Mouse (Mus musculus) embryonic facial prominence, embryonic 15.5 days (tissue): ENCODE measurements around the gene Brd2. TPM values are rescaled to one million over a fixed set of nuclear protein-coding genes. Genes with fewer than 3 reads are reported as not detected.
A peak's percentile ranks its signal among the peaks of the same experiment; 100 is the strongest.

ENCODE experiments used
- ATAC-seq: fragments of 200-750 bp; cut with Nextera tagmentation; 2 replicates; pipeline ENCODE4 v1.8.0; 2017; ENCODE audit warnings: low read depth, moderate TSS enrichment; ENCODE audit not compliant: insufficient number of reproducible peaks, low FRiP score, low TSS enrichment
- H3K27ac ChIP-seq: fragments of 300-500 bp; sonication (generic); replicated peaks from 2 replicates; pipeline ENCODE4 v1.5.1; 2015; ENCODE audit warnings: mild to moderate bottlenecking, inconsistent platforms
- H3K27me3 ChIP-seq: fragments of 300-500 bp; sonication (generic); 2 replicates; pipeline ENCODE4 v1.6.1; 2015; ENCODE audit warnings: inconsistent platforms
- H3K36me3 ChIP-seq: fragments of 300-500 bp; sonication (generic); 2 replicates; pipeline ENCODE4 v1.6.1; 2015; ENCODE audit warnings: mild to moderate bottlenecking, inconsistent platforms
- H3K4me1 ChIP-seq: fragments of 300-500 bp; sonication (generic); 2 replicates; pipeline ENCODE4 v1.6.1; 2015; ENCODE audit warnings: inconsistent platforms
- H3K4me2 ChIP-seq: fragments of 300-500 bp; sonication (generic); replicated peaks from 2 replicates; pipeline ENCODE4 v1.6.1; 2015; ENCODE audit warnings: mild to moderate bottlenecking, inconsistent platforms
- H3K4me3 ChIP-seq: fragments of 300-500 bp; sonication (generic); replicated peaks from 2 replicates; pipeline ENCODE4 v1.5.1; 2015; ENCODE audit warnings: mild to moderate bottlenecking, inconsistent platforms
- H3K9ac ChIP-seq: fragments of 300-500 bp; sonication (generic); 2 replicates; pipeline ENCODE4 v1.6.1; 2015; ENCODE audit warnings: inconsistent platforms
- H3K9me3 ChIP-seq: fragments of 300-500 bp; sonication (generic); replicated peaks from 2 replicates; pipeline ENCODE4 v1.6.1; 2016; ENCODE audit warnings: inconsistent platforms
- WGBS: fragments of 180-500 bp; shearing (Covaris S2); methylation state at CpG from one replicate; pipeline ENCODE4 v1.1.7; 2015; 5-methylcytosine and 5-hydroxymethylcytosine counted together
- polyA plus RNA-seq: library from polyadenylated mRNA; unstranded; fragments of >200 nt; fragmentation: Nextera tagmentation; extraction: Ambion mirVana; gene quantifications from 2 replicates; pipeline ENCODE4 v1.2.1, GENCODE M21; 2015

The Brd2 gene
- polyA plus RNA-seq, 1 experiment from 2014 or later = 122 TPM

- no peak for ATAC-seq
- Histone ChIP-seq H3K9ac (no peak overlapping the region), H3K9me3 (no peaks in the 10 kb centered on the region), H3K4me3 (no peak overlapping the region), H3K4me1 (peaks cover 33% of the 10 kb centered on the region), H3K27ac (no peak overlapping the region), H3K36me3 (no peaks in the 10 kb centered on the region), H3K27me3 (no peaks in the 10 kb centered on the region), H3K4me2 (no peak overlapping the region)
- WGBS = 78% methylated on average over 19 of the region's 19 CpGs
Measured at GRCm38 (mm10) chr17:34130073-34130947, 7.9 kb upstream of the Brd2 start.

GRCm38 (mm10) chr17:34128944-34129791 is 6.7 kb upstream of the Brd2 start:
- Histone ChIP-seq H3K27ac (no peak overlapping the region), H3K4me2 (peak overlapping the region; percentile 32), H3K36me3 (no peaks in the 10 kb centered on the region), H3K9me3 (no peaks in the 10 kb centered on the region), H3K9ac (no peak overlapping the region; the same call in 1 of the 2 replicates), H3K27me3 (no peaks in the 10 kb centered on the region), H3K4me1 (peaks cover 40% of the 10 kb centered on the region), H3K4me3 (peak overlapping the region; percentile 13; the same call in 1 of the 2 replicates)
- no peak for ATAC-seq
- WGBS = 15% methylated on average over 18 of the region's 18 CpGs

- 26% methylated on average over 13 of the region's 13 CpGs for WGBS
- Histone ChIP-seq H3K4me3 (peak overlapping the region; percentile 13; the same call in 1 of the 2 replicates), H3K27ac (no peak overlapping the region), H3K9me3 (no peaks in the 10 kb centered on the region), H3K4me1 (peaks cover 47% of the 10 kb centered on the region), H3K36me3 (no peaks in the 10 kb centered on the region), H3K9ac (no peak overlapping the region; the same call in 1 of the 2 replicates), H3K4me2 (peak overlapping the region; percentile 32), H3K27me3 (no peaks in the 10 kb centered on the region)
- ATAC-seq = no peak
Measured at GRCm38 (mm10) chr17:34128264-34128937, 6.0 kb upstream of the Brd2 start.

- Histone ChIP-seq H3K9me3 (no peaks in the 10 kb centered on the region), H3K4me1 (peaks cover 47% of the 10 kb centered on the region), H3K9ac (no peak overlapping the region), H3K36me3 (no peaks in the 10 kb centered on the region), H3K27ac (no peak overlapping the region), H3K27me3 (no peaks in the 10 kb centered on the region), H3K4me3 (no peak overlapping the region), H3K4me2 (no peak overlapping the region)
- 25% methylated on average over 6 of the region's 6 CpGs for WGBS
- no peak for ATAC-seq
Measured at GRCm38 (mm10) chr17:34127475-34127874, 5.0 kb upstream of the Brd2 start.

GRCm38 (mm10) chr17:34126826-34127420 is 4.5 kb upstream of the Brd2 start:
- H3K4me2 ChIP-seq = no peak overlapping the region
- no peak overlapping the region for H3K4me3 ChIP-seq
- WGBS = 55% methylated on average over 9 of the region's 9 CpGs
- no peak overlapping the region for H3K27ac ChIP-seq
- ATAC-seq = no peak
- no peak overlapping the region for H3K9ac ChIP-seq
- H3K36me3 ChIP-seq = no peaks in the 10 kb centered on the region
- H3K4me1 ChIP-seq = peaks cover 47% of the 10 kb centered on the region
- H3K9me3 ChIP-seq = no peaks in the 10 kb centered on the region
- H3K27me3 ChIP-seq = no peaks in the 10 kb centered on the region

GRCm38 (mm10) chr17:34124649-34125048 is 2.2 kb upstream of the Brd2 start:
- no peaks in the 10 kb centered on the region for H3K27me3 ChIP-seq
- no peaks in the 10 kb centered on the region for H3K36me3 ChIP-seq
- no peaks in the 10 kb centered on the region for H3K9me3 ChIP-seq
- H3K4me3 ChIP-seq = no peak overlapping the region
- WGBS = 76% methylated on average over 6 of the region's 6 CpGs
- H3K4me1 ChIP-seq = peaks cover 47% of the 10 kb centered on the region
- H3K9ac ChIP-seq = no peak overlapping the region
- 0 out of 2 replicates have a peak overlapping the region, but pooled peaks have one; percentile 8 for H3K4me2 ChIP-seq
- no peak for ATAC-seq
- H3K27ac ChIP-seq = no peak overlapping the region

- peak overlapping the region; percentile 75 for H3K4me3 ChIP-seq
- peak overlapping the region; percentile 85 for H3K4me2 ChIP-seq
- peak overlapping the region; percentile 100 for H3K27ac ChIP-seq
- no peaks in the 10 kb centered on the region for H3K27me3 ChIP-seq
- peaks cover 37% of the 10 kb centered on the region for H3K4me1 ChIP-seq
- no peak for ATAC-seq
- no peaks in the 10 kb centered on the region for H3K9me3 ChIP-seq
- WGBS = 2% methylated on average over 2 of the region's 2 CpGs
- H3K36me3 ChIP-seq = peaks cover 5% of the 10 kb centered on the region; the same call in 1 of the 2 replicates
- H3K9ac ChIP-seq = peak overlapping the region; percentile 91
Measured at GRCm38 (mm10) chr17:34123518-34123917, 1.1 kb upstream of the Brd2 start.

GRCm38 (mm10) chr17:34123111-34123510 is 677 bp upstream of the Brd2 start:
- peak overlapping the region; percentile 100 for H3K27ac ChIP-seq

GRCm38 (mm10) chr17:34121879-34122187 is 601 bp downstream of the Brd2 start:
- peaks cover 24% of the 10 kb centered on the region for H3K4me1 ChIP-seq
- H3K4me3 ChIP-seq = peak overlapping the region; percentile 75
- no peaks in the 10 kb centered on the region for H3K27me3 ChIP-seq
- peaks cover 19% of the 10 kb centered on the region for H3K36me3 ChIP-seq
- peak overlapping the region; percentile 85 for H3K4me2 ChIP-seq
- WGBS = 3% methylated on average over 10 of the region's 10 CpGs
- H3K27ac ChIP-seq = peak overlapping the region; percentile 100
- H3K9ac ChIP-seq = peak overlapping the region; percentile 91
- ATAC-seq = no peak
- no peaks in the 10 kb centered on the region for H3K9me3 ChIP-seq

More at GRCm38 (mm10) chr17:34123111-34123510, 677 bp upstream of the Brd2 start:
- no peak for ATAC-seq
- H3K4me1 ChIP-seq = peaks cover 33% of the 10 kb centered on the region
- peak overlapping the region; percentile 91 for H3K9ac ChIP-seq
- H3K4me2 ChIP-seq = peak overlapping the region; percentile 85
- peak overlapping the region; percentile 75 for H3K4me3 ChIP-seq
- H3K27me3 ChIP-seq = no peaks in the 10 kb centered on the region
- no peaks in the 10 kb centered on the region for H3K9me3 ChIP-seq
- peaks cover 9% of the 10 kb centered on the region for H3K36me3 ChIP-seq
- under 1% methylated on average over 7 of the region's 7 CpGs for WGBS

- Histone ChIP-seq H3K9ac (peak overlapping the region; percentile 91), H3K27ac (peak overlapping the region; percentile 100), H3K27me3 (no peaks in the 10 kb centered on the region), H3K4me2 (peak overlapping the region; percentile 85), H3K4me3 (peak overlapping the region; percentile 75), H3K9me3 (no peaks in the 10 kb centered on the region), H3K36me3 (peaks cover 24% of the 10 kb centered on the region), H3K4me1 (peaks cover 24% of the 10 kb centered on the region)
- ATAC-seq = peak; percentile 44
- WGBS = under 1% methylated on average over 34 of the region's 35 CpGs
Measured at GRCm38 (mm10) chr17:34121172-34121878, 1.1 kb downstream of the Brd2 start.
